Mouse (Mus musculus) monocyte, adult 5-6 weeks (primary cell): ENCODE results near the gene Cspg4. TPM values are rescaled to one million over a fixed set of nuclear protein-coding genes. Genes with fewer than 3 reads are reported as not detected.
"Not testable (repeated sequence)": the region's sequence is repeated elsewhere in the genome, so short reads cannot be mapped to it uniquely, and the experiment has no call there.

ENCODE experiments used
- ATAC-seq: fragments of 153-309, 156-312 bp; replicated peaks from 2 replicates; pipeline ENCODE4 v1.8.0; 2017; ENCODE audit warnings: mild to moderate bottlenecking; ENCODE audit not compliant: low TSS enrichment, insufficient number of reproducible peaks, severe bottlenecking, poor library complexity, low FRiP score
- total RNA-seq: library from RNA; stranded (forward); fragments of 200-1000, 200-491, 200-594 nt; gene quantifications from 3 replicates; pipeline ENCODE4 v1.2.3, GENCODE M21; 2017

The Cspg4 gene
- total RNA-seq, 1 experiment from 2014 or later = not detected

- no peak for ATAC-seq
Measured at GRCm38 (mm10) chr9:56915695-56916410, 51.0 kb downstream of the Cspg4 start.

- no peak for ATAC-seq
Measured at GRCm38 (mm10) chr9:56917131-56917530, 52.3 kb downstream of the Cspg4 start.

GRCm38 (mm10) chr9:56918466-56918865 lies 53.6 kb downstream of the Cspg4 start:
- no peak for ATAC-seq

GRCm38 (mm10) chr9:56922746-56923145 lies 57.9 kb downstream of the Cspg4 start:
- no peak for ATAC-seq

- no peak for ATAC-seq
Measured at GRCm38 (mm10) chr9:56923841-56924650, 59.2 kb downstream of the Cspg4 start.

- ATAC-seq = no peak
Measured at GRCm38 (mm10) chr9:56924651-56925027, 59.8 kb downstream of the Cspg4 start.

GRCm38 (mm10) chr9:56925291-56926024 lies 60.6 kb downstream of the Cspg4 start:
- ATAC-seq = no peak

- no peak for ATAC-seq
Measured at GRCm38 (mm10) chr9:56926025-56926360, 61.2 kb downstream of the Cspg4 start.

GRCm38 (mm10) chr9:56926387-56926786 lies 61.6 kb downstream of the Cspg4 start:
- no peak for ATAC-seq

- no peak for ATAC-seq
Measured at GRCm38 (mm10) chr9:56927191-56928012, 62.6 kb downstream of the Cspg4 start.

- peak; percentile 57 for ATAC-seq
Measured at GRCm38 (mm10) chr9:56928041-56928811, 63.4 kb downstream of the Cspg4 start, which contains the start of gene Snx33. Snx33 (minus strand) TSS chr9:56928371.

- ATAC-seq = no peak
Measured at GRCm38 (mm10) chr9:56929496-56929895, 64.7 kb downstream of the Cspg4 start.

- ATAC-seq = no peak
Measured at GRCm38 (mm10) chr9:56930556-56930955, 65.7 kb downstream of the Cspg4 start.

GRCm38 (mm10) chr9:56936861-56937222 lies 72.0 kb downstream of the Cspg4 start:
- no peak for ATAC-seq

- ATAC-seq = peak; percentile 95
Measured at GRCm38 (mm10) chr9:56937223-56938160, 72.7 kb downstream of the Cspg4 start, which contains the start of gene Imp3. Imp3 (plus strand) TSS chr9:56937475.

GRCm38 (mm10) chr9:56938374-56938773 lies 73.5 kb downstream of the Cspg4 start:
- no peak for ATAC-seq

- ATAC-seq = not testable (repeated sequence)
Measured at GRCm38 (mm10) chr9:56947481-56947880, 82.6 kb downstream of the Cspg4 start.
